Mouse (Mus musculus) limb, embryonic 14.5 days (tissue): ENCODE data around the gene Kcnk13. TPM values are rescaled to one million over a fixed set of nuclear protein-coding genes. Genes with fewer than 3 reads are reported as not detected.

Source experiments
- ATAC-seq: fragments of 200-750 bp; cut with Nextera tagmentation; 2 replicates; pipeline ENCODE4 v1.8.0; 2017; ENCODE audit warnings: low read depth, moderate number of reproducible peaks, moderate TSS enrichment; ENCODE audit not compliant: low FRiP score
- DNase-seq: peaks from one replicate; pipeline ENCODE4 v3.0.0-alpha.2; 2015; ENCODE audit warnings: low spot score
- H3K27ac ChIP-seq: fragments of 300-500 bp; sonication (generic); replicated peaks from 2 replicates; pipeline ENCODE4 v1.5.1; 2014; ENCODE audit warnings: low read depth, mild to moderate bottlenecking, low read length, moderate library complexity, mixed read lengths
- H3K27me3 ChIP-seq: fragments of 300-500 bp; sonication (generic); 2 replicates; pipeline ENCODE4 v1.6.1; 2014; ENCODE audit warnings: low read length, mixed read lengths; ENCODE audit not compliant: control insufficient read depth, insufficient read depth
- H3K36me3 ChIP-seq: fragments of 300-500 bp; sonication (generic); 2 replicates; pipeline ENCODE4 v1.6.1; 2014; ENCODE audit warnings: mild to moderate bottlenecking, low read length, moderate library complexity, mixed read lengths; ENCODE audit not compliant: control insufficient read depth, insufficient read depth
- H3K4me1 ChIP-seq: fragments of 300-500 bp; sonication (generic); 2 replicates; pipeline ENCODE4 v1.6.1; 2014; ENCODE audit warnings: antibody characterized with exemption, low read length, mixed read lengths; ENCODE audit not compliant: control insufficient read depth, insufficient read depth
- H3K4me2 ChIP-seq: fragments of 300-500 bp; sonication (generic); replicated peaks from 2 replicates; pipeline ENCODE4 v1.6.1; 2014; ENCODE audit warnings: low read depth, mild to moderate bottlenecking, low read length, moderate library complexity; ENCODE audit not compliant: severe bottlenecking
- H3K4me3 ChIP-seq: fragments of 300-500 bp; sonication (generic); replicated peaks from 2 replicates; pipeline ENCODE4 v1.5.1; 2014; ENCODE audit warnings: low read length
- H3K9ac ChIP-seq: fragments of 300-500 bp; sonication (generic); 2 replicates; pipeline ENCODE4 v1.6.1; 2014; ENCODE audit warnings: mild to moderate bottlenecking, low read depth, low read length, moderate library complexity; ENCODE audit not compliant: severe bottlenecking
- H3K9me3 ChIP-seq: fragments of 300-500 bp; sonication (generic); 2 replicates; pipeline ENCODE4 v1.6.1; 2016; ENCODE audit warnings: low read length; ENCODE audit not compliant: control insufficient read depth
- POLR2A ChIP-seq: fragments of 200-500 bp; IDR thresholded peaks from 2 replicates; pipeline ENCODE4 v1.8.0; 2012; ENCODE audit warnings: inconsistent platforms, mild to moderate bottlenecking, moderate library complexity, borderline replicate concordance; ENCODE audit not compliant: insufficient read depth, insufficient read length; ENCODE audit errors: extremely low read depth
- WGBS: fragments of 180-500 bp; shearing (Covaris S2); extraction: QIAGEN DNeasy Blood & Tissue Kit; methylation state at CpG from one replicate; pipeline ENCODE4 v1.1.7; 2014; 5-methylcytosine and 5-hydroxymethylcytosine counted together
- polyA plus RNA-seq, 2 experiments: library from polyadenylated mRNA; depleted of rRNA in 1 of 2; stranded (reverse) in 1 of 2; unstranded in 1 of 2; fragments of >200 nt; fragmentation: Nextera tagmentation in 1 of 2; extraction: Ambion mirVana in 1 of 2; gene quantifications; 2 replicates each; pipeline versions ENCODE4 v1.2.1 to v1.2.3; 2012 to 2014

The Kcnk13 gene
- polyA plus RNA-seq, 2 experiments, result 1.7 to 2.4 TPM

DNA sequence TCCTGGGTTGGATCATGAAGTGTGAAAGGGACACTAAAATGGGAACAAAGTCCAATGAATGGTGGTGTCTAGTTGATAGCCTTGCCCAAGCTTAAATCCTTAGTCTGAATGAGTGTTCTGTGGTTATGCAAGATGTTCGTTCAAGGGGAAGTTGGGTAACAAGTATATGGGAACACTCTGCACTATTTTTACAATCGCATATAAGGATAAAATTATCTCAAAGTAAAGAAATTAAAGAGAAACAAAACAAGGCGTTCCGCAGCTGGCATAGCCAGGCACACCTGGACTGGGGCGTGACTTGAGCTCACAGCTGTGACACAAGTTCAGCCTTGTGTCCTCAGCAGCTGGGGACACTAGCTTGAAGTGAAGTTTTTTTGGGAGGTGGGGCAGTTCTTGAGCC is 103.2 kb downstream of the Kcnk13 start:
- Histone ChIP-seq H3K4me2 (no peak overlapping the region), H3K9ac (no peak overlapping the region), H3K36me3 (no peaks in the 10 kb centered on the region), H3K4me1 (no peaks in the 10 kb centered on the region), H3K27ac (no peak overlapping the region), H3K27me3 (no peaks in the 10 kb centered on the region), H3K4me3 (no peak overlapping the region), H3K9me3 (no peaks in the 10 kb centered on the region)
- no peak for ATAC-seq
- 73% methylated on average over 5 of the region's 5 CpGs for WGBS
- no peak for DNase-seq
- TF ChIP-seq POLR2A, result no peak

- WGBS, result 85% methylated on average over 4 of the region's 4 CpGs
- peak; percentile 41; the same call in 1 of the 2 replicates for ATAC-seq
- no peak for TF ChIP-seq POLR2A
- no peak overlapping the region for H3K27ac ChIP-seq
- H3K9me3 ChIP-seq, result no peaks in the 10 kb centered on the region
- H3K36me3 ChIP-seq, result no peaks in the 10 kb centered on the region
- H3K4me3 ChIP-seq, result no peak overlapping the region
- H3K27me3 ChIP-seq, result no peaks in the 10 kb centered on the region
- peak; percentile 25 for DNase-seq
- no peak overlapping the region for H3K4me2 ChIP-seq
- no peak overlapping the region for H3K9ac ChIP-seq
- no peaks in the 10 kb centered on the region for H3K4me1 ChIP-seq
Measured at GRCm38 (mm10) chr12:100073201-100073672, 108.9 kb downstream of the Kcnk13 start.

DNA sequence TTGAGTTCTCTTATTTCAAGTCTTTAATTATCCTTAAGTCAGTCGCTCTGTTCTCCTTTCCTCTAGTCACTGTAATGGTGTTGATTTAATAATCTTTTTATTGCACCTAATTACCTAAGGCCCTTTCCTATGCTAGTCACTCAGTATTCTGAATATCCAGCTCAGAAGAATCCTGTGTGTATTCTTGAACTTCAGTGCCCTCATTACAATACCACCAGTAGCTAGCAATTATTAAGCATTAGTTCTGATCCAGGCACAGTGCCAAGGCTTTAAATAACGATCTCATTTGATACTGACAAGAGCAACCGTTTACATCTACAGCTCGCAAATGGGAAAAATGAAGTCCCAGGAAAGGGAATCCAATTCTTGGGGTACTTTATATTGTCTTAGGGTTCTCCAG is 111.4 kb downstream of the Kcnk13 start:
- Histone ChIP-seq H3K4me3 (no peak overlapping the region), H3K9me3 (no peaks in the 10 kb centered on the region), H3K27ac (no peak overlapping the region), H3K4me1 (no peaks in the 10 kb centered on the region), H3K4me2 (no peak overlapping the region), H3K36me3 (no peaks in the 10 kb centered on the region), H3K9ac (no peak overlapping the region), H3K27me3 (no peaks in the 10 kb centered on the region)
- TF ChIP-seq POLR2A, result no peak
- ATAC-seq (no peak), DNase-seq (no peak)
- WGBS, result 53% methylated on average over 4 of the region's 4 CpGs

DNA sequence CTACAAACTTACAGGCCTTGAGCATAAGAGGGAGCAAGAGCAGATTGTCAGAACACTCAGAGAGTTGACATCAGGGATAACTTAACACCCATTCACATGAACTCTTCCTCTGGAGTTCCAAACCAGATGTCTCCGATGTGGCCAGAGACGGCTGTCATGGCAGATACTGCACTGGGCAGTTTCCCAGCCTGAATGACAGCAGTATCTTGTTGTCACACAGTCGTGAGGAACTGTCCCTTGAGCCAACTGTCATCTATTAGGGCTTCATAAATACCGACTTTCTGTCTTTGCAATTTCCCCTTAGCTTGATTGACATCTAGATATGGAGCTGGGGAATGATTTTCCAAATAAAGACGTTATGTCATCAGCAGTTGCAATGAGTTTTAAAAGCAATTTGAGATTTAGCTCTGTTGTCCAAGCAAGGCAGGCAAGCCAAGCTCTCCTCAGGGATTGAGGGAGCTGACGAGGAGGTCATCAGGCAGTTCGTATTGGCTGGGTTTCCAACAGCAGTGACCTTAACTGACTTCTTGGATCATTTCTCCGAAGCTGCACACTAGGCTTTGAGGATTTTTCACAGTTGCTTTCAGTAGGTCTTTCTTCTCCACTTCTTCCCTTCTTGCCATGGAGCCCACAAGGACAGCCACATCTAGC is 115.5 kb downstream of the Kcnk13 start:
- Histone ChIP-seq H3K4me2 (no peak overlapping the region), H3K9me3 (no peaks in the 10 kb centered on the region), H3K9ac (no peak overlapping the region), H3K4me3 (no peak overlapping the region), H3K36me3 (no peaks in the 10 kb centered on the region), H3K4me1 (no peaks in the 10 kb centered on the region; the same call in 1 of the 2 replicates), H3K27ac (no peak overlapping the region), H3K27me3 (no peaks in the 10 kb centered on the region)
- DNase-seq (no peak), ATAC-seq (no peak)
- TF ChIP-seq POLR2A, result no peak
- WGBS, result 77% methylated on average over 8 of the region's 8 CpGs

- Histone ChIP-seq H3K27ac (no peak overlapping the region), H3K9me3 (no peaks in the 10 kb centered on the region), H3K4me2 (no peak overlapping the region), H3K36me3 (no peaks in the 10 kb centered on the region), H3K4me1 (no peaks in the 10 kb centered on the region; the same call in 1 of the 2 replicates), H3K4me3 (no peak overlapping the region), H3K9ac (no peak overlapping the region), H3K27me3 (no peaks in the 10 kb centered on the region)
- DNase-seq (no peak), ATAC-seq (no peak)
- no peak for TF ChIP-seq POLR2A
- WGBS, result 85% methylated on average over 3 of the region's 3 CpGs
Measured at GRCm38 (mm10) chr12:100088026-100088425, 123.7 kb downstream of the Kcnk13 start.

DNA sequence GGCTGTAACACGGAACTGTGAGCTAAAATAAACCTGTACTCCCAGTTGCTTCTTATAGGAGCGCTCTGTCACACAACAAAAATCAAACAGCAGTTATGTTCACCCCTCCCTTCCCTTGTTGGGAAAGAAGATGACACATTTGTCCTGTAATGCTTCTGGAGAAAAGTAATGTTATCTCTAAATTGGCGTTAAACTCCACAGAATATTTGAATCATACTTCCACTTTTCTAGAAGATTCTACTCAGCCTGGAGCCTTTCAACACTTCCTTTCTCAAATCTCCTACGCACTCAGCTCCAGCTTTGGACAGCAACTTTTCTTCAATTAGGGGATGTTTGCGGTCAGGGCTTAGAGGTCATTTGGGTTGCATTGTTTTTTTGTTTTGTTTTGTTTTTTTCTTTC is 125.0 kb downstream of the Kcnk13 start:
- Histone ChIP-seq H3K36me3 (no peaks in the 10 kb centered on the region), H3K4me2 (no peak overlapping the region), H3K4me3 (no peak overlapping the region), H3K9me3 (no peaks in the 10 kb centered on the region), H3K27me3 (no peaks in the 10 kb centered on the region), H3K4me1 (no peaks in the 10 kb centered on the region), H3K27ac (no peak overlapping the region), H3K9ac (no peak overlapping the region)
- no peak for TF ChIP-seq POLR2A
- no peak for ATAC-seq
- DNase-seq, result no peak
- 90% methylated on average over 5 of the region's 5 CpGs for WGBS
